Mouse (Mus musculus): ENCODE measurements around the gene Rps6kc1. TPM values are rescaled to one million over a fixed set of nuclear protein-coding genes. Genes with fewer than 3 reads are reported as not detected.

Gene Rps6kc1
- 3.5 and 10.1 TPM in 2 replicates for polyA plus RNA-seq (2012; rRNA removed; ENCODE audit: low replicate concordance)

DNA sequence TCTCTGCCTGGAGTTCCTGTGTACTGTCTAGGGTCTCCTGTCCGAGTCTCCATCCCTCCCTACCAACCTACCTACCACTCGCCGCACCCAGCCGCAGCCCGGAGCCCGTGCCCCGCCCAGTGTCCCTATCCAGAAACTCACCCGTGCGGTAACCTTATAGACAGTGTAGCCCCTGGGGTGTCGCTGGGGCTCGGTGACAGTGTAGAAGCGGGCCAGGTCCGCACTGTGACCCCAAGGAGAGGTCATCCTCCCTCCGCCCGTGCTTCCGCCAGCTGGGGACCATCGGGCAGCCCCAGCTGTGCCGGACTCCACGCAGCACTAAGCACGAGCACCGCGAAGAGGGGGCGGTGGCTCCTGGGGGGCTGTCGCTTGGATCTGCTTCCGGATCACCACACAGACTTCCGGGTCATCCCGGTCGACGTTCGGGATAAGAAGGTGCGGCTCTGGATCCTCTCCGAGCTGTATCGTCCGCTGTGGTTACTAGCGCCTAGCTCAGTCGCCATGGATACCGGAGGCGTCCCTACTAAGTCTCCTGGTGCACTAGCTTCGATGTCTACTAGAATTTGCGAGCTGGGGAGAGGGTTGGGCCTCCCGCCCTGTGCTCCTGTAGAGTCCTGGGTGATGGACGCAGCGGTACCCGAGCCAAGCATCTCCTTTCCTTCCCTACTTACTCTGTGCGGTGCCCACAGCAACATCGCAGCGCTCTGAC is at the start of gene Rps6kc1:
Gene Rps6kc1, minus strand, starts transcription at position 356 of the 709 bp plus-strand sequence.

DNA sequence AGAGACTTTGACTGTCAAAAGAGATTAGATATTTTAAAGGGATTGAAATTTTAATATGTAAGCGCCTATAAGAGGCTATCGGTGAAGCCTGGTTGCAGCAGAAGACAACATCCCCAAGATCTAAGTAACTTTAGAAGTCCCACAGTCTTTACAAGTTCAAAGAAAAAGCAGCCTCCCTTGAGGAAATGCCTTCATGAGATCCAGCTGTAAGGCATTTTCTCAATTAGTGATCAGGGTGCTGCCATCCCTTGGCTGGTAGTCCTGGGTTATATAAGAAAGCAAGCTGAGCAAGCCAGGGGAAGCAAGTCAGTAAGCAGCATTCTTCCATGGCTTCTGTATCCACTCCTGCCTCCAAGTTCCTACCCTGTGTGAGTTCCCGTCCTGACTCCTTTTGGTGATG is 13.2 kb upstream of the Rps6kc1 start, which contains the start of gene Angel2:
Gene Angel2, plus strand, starts transcription at position 301 of the 400 bp plus-strand sequence.

Other genes with a start within 250 kb of the Rps6kc1 start
- gene Angel2, start 13.3 kb upstream of the Rps6kc1 start, polyA plus RNA-seq (2012; rRNA removed; ENCODE audit: low replicate concordance) = 11.5 and 13.0 TPM in 2 replicates
- gene Vash2, start 67.5 kb upstream of the Rps6kc1 start, polyA plus RNA-seq (2012; rRNA removed; ENCODE audit: low replicate concordance) = 0.28 and 3.2 TPM in 2 replicates
- gene Flvcr1, start 114.4 kb upstream of the Rps6kc1 start, polyA plus RNA-seq (2012; rRNA removed; ENCODE audit: low replicate concordance) = 24.8 and 51.0 TPM in 2 replicates
- gene Spata45, start 124.9 kb upstream of the Rps6kc1 start, polyA plus RNA-seq (2012; rRNA removed; ENCODE audit: low replicate concordance) = not detected in 2 replicates
- 1.9 and 3.0 TPM in 2 replicates for gene Tatdn3, start 151.2 kb upstream of the Rps6kc1 start, polyA plus RNA-seq (2012; rRNA removed; ENCODE audit: low replicate concordance)
- gene Nsl1, start 151.2 kb upstream of the Rps6kc1 start, polyA plus RNA-seq (2012; rRNA removed; ENCODE audit: low replicate concordance) = 0.58 and 0.91 TPM in 2 replicates
- gene Batf3, start 186.1 kb upstream of the Rps6kc1 start, polyA plus RNA-seq (2012; rRNA removed; ENCODE audit: low replicate concordance) = 5.3 and 12.7 TPM in 2 replicates

All from duodenum, adult 2 months (tissue).